ENCODE assay signal across 8 mouse cellular contexts in the genomic region with DNA sequence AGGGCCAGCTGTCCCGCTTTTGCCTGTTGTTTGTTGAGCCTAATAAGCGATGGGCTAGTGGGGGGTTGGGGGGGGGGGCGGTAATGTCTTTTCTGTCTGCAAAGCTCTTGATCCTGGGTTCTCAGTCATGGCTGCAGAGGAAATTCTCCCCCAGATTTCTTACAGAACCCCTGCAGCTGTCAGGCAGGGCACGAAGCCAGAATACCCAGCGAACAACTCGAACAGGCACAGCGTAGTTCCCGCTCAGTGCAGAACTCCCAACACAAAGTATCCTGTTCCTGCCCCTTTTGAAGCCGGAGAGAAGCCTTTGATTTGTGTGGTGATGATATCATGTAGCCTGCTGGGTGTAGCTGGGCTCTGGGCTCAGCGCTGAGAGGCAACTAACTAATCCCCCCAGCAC. TPM values are rescaled to one million over a fixed set of nuclear protein-coding genes. Genes with fewer than 3 reads are reported as not detected.
DNase-seq lines count a peak whose midpoint lies in the region; ATAC-seq and TF ChIP-seq lines count a peak whose summit lies in the region.

No protein-coding gene starts in this region.

- TF ChIP-seq CTCF in midbrain, postnatal 0 days (IDR thresholded peaks at IDR 0.05) = no peak

- H3K4me1 ChIP-seq in hindbrain, embryonic 13.5 days (replicated peaks) = peaks cover 33% of the 10 kb centered on the region
- H3K4me1 ChIP-seq in midbrain, postnatal 0 days (ENCODE audit: insufficient read depth, low read length) = peaks cover 9% of the 10 kb centered on the region; the same call in 1 of the 2 replicates

- no peaks in the 10 kb centered on the region for H3K27me3 ChIP-seq in hindbrain, embryonic 13.5 days
- H3K27me3 ChIP-seq in midbrain, postnatal 0 days (ENCODE audit: insufficient read depth, low read length) = no peaks in the 10 kb centered on the region

- peak overlapping the region; percentile 31; the same call in 1 of the 2 replicates for H3K9ac ChIP-seq in hindbrain, embryonic 13.5 days
- no peak overlapping the region for H3K9ac ChIP-seq in midbrain, postnatal 0 days (replicated peaks; ENCODE audit: low read length, poor library complexity, severe bottlenecking)

- H3K9me3 ChIP-seq in hindbrain, embryonic 13.5 days = no peaks in the 10 kb centered on the region
- no peaks in the 10 kb centered on the region for H3K9me3 ChIP-seq in midbrain, postnatal 0 days (ENCODE audit: low read length)

- peak; percentile 79 for ATAC-seq in hindbrain, embryonic 13.5 days (ENCODE audit: low FRiP score)
- peak; percentile 72; the same call in 1 of the 2 replicates for ATAC-seq in midbrain, postnatal 0 days (ENCODE audit: low FRiP score)

- no peak overlapping the region for H3K4me3 ChIP-seq in hindbrain, embryonic 13.5 days
- no peak overlapping the region for H3K4me3 ChIP-seq in midbrain, postnatal 0 days (ENCODE audit: low read depth, low read length)

- under 1% methylated on average over 10 of the region's 10 CpGs for WGBS in hindbrain, embryonic 13.5 days
- WGBS in midbrain, postnatal 0 days = 7% methylated on average over 10 of the region's 10 CpGs

- intact Hi-C loops in left cerebral cortex, postnatal 14 days (cut with DNase I) = no loop called here

- no peaks in the 10 kb centered on the region for H3K36me3 ChIP-seq in hindbrain, embryonic 13.5 days
- no peaks in the 10 kb centered on the region for H3K36me3 ChIP-seq in midbrain, postnatal 0 days (ENCODE audit: insufficient read depth, low read length)

- DNase-seq in adrenal gland, postnatal 14 days = peak; percentile 63
- DNase-seq in cerebellum, postnatal 4 days (ENCODE audit: low spot score in 2 of 2) = peak; percentile 31 to 73
- peak; percentile 68 for DNase-seq in gastrocnemius, adult 18-20 months (ENCODE audit: low spot score)
- peak; percentile 62 to 72 for DNase-seq in left cerebral cortex, postnatal 14 days (ENCODE audit: low spot score in 2 of 2)
- DNase-seq in midbrain, postnatal 0 days (ENCODE audit: low spot score) = peak; percentile 80
- peak; percentile 54 for DNase-seq in testis, postnatal 14 days (ENCODE audit: low spot score)
- no peak for DNase-seq in T-cell, adult 2 months (ENCODE audit: low spot score)

- peak overlapping the region; percentile 86 for H3K27ac ChIP-seq in hindbrain, embryonic 13.5 days
- H3K27ac ChIP-seq in midbrain, postnatal 0 days (ENCODE audit: low read depth, low read length) = no peak overlapping the region; the same call in 1 of the 2 replicates

- H3K4me2 ChIP-seq in hindbrain, embryonic 13.5 days = peak overlapping the region; percentile 40
- H3K4me2 ChIP-seq in midbrain, postnatal 0 days (ENCODE audit: low read depth, low read length, poor library complexity, severe bottlenecking) = no peak overlapping the region

RNA-seq across cellular contexts. Expression of gene Ncoa1, which starts 46.2 kb away (rescaled TPM):
- 39.1 and 39.8 TPM in 2 replicates for total RNA-seq in adrenal gland, postnatal 14 days (2021)
- total RNA-seq in gastrocnemius, adult 18-20 months (2021) = 10 to 100 TPM; 23.9 to 27.7 TPM
- polyA plus RNA-seq in hindbrain, embryonic 13.5 days (2015; fragmentation: Nextera tagmentation; extraction: Ambion mirVana) = 10.3 and 11.5 TPM in 2 replicates
- 10 to 100 TPM; 92.0 to 95.0 TPM for total RNA-seq in left cerebral cortex, postnatal 14 days (2021)
- total RNA-seq in midbrain, postnatal 0 days (2014; rRNA removed) = 37.2 and 43.5 TPM in 2 replicates
- 9.9 and 11.2 TPM in 2 replicates for polyA plus RNA-seq in midbrain, postnatal 0 days (2015; fragmentation: Nextera tagmentation; extraction: Ambion mirVana)
